Mouse (Mus musculus): ENCODE measurements around the gene Txndc8. TPM values are rescaled to one million over a fixed set of nuclear protein-coding genes. Genes with fewer than 3 reads are reported as not detected.
A peak's percentile ranks its signal among the peaks of the same experiment; 100 is the strongest.

Gene Txndc8
- total and polyA plus RNA-seq, 3 experiments, result not detected

GRCm38 (mm10) chr4:57958098-57958497, 50.8 kb downstream of the Txndc8 start (continued):
- TF ChIP-seq CHD1 (IDR thresholded peaks at IDR 0.05; ENCODE audit: low read depth, low read length) (no peak), HCFC1 (IDR thresholded peaks at IDR 0.05; ENCODE audit: low read depth, low read length) (no peak), RCOR1 (conservative IDR thresholded peaks at IDR 0.05; ENCODE audit: low read depth, low read length) (no peak), SMC3 (IDR thresholded peaks at IDR 0.05; ENCODE audit: low read depth, low read length) (no peak), ETS1 (conservative IDR thresholded peaks at IDR 0.05; ENCODE audit: low read depth, low read length) (no peak), MAX (IDR thresholded peaks at IDR 0.05; ENCODE audit: low read length) (peak; percentile 87), TBP (conservative IDR thresholded peaks at IDR 0.05; ENCODE audit: low read depth, low read length) (0 out of 2 replicates have a peak, but pooled peaks have one; percentile 20), NELFE (IDR thresholded peaks at IDR 0.05; ENCODE audit: low read depth, low read length) (no peak), ZNF384 (IDR thresholded peaks at IDR 0.05; ENCODE audit: low read depth, low read length) (no peak), ZC3H11A (IDR thresholded peaks at IDR 0.05; ENCODE audit: low read depth, low read length) (no peak)

GRCm38 (mm10) chr4:57957200-57958085, 51.5 kb downstream of the Txndc8 start:
- Histone ChIP-seq H3K27me3 (replicated peaks) (no peaks in the 10 kb centered on the region), H3K4me2 (ENCODE audit: insufficient read depth, low read depth, poor library complexity, severe bottlenecking) (peak overlapping the region; percentile 52), H3K36me3 (replicated peaks in 1 of 2; ENCODE audit: control insufficient read depth in 1 of 2, insufficient read depth in 1 of 2, low read length in 1 of 2) (peaks cover 0 to 8% of the 10 kb centered on the region in 2 experiments), H3K79me2 (replicated peaks; ENCODE audit: control insufficient read depth, extremely low read depth, insufficient read depth, poor library complexity, severe bottlenecking) (peaks cover 33% of the 10 kb centered on the region), H3K9ac (ENCODE audit: insufficient read depth, low read depth) (peak overlapping the region; percentile 89), H3K4me3 (replicated peaks in 1 of 3; ENCODE audit: low read depth in 2 of 3, low read length in 2 of 3, poor library complexity in 1 of 3) (peak overlapping the region; percentile 50 to 91 (median 60)), H3K9me3 (replicated peaks; ENCODE audit: low read length) (no peaks in the 10 kb centered on the region), H3K4me1 (ENCODE audit: control insufficient read depth in 1 of 2, insufficient read depth in 2 of 2) (peaks cover 0 to 31% of the 10 kb centered on the region in 2 experiments; a peak in 2 of 4 replicates), H3K27ac (ENCODE audit: insufficient read depth, low read depth) (peak overlapping the region; percentile 99)
- no peak for DNase-seq (ENCODE audit: extremely low read depth)
- TF ChIP-seq HCFC1 (IDR thresholded peaks at IDR 0.05; ENCODE audit: low read depth, low read length), result no peak
- no peak for TF ChIP-seq NRF1 (IDR thresholded peaks at IDR 0.05; ENCODE audit: low read depth, low read length)
- TF ChIP-seq IRF4 (IDR thresholded peaks at IDR 0.05; ENCODE audit: low read depth, low read length), result no peak
- TF ChIP-seq MEF2A (IDR thresholded peaks at IDR 0.05; ENCODE audit: borderline replicate concordance, low read depth, low read length), result no peak
- no peak for TF ChIP-seq USF1 (IDR thresholded peaks at IDR 0.05; ENCODE audit: low read depth, low read length)
- no peak for TF ChIP-seq ZC3H11A (IDR thresholded peaks at IDR 0.05; ENCODE audit: low read depth, low read length)
- TF ChIP-seq ZNF384 (IDR thresholded peaks at IDR 0.05; ENCODE audit: low read depth, low read length), result no peak
- TF ChIP-seq MAFK (IDR thresholded peaks at IDR 0.05; ENCODE audit: insufficient replicate concordance, low read length), result no peak
- no peak for TF ChIP-seq MAX (IDR thresholded peaks at IDR 0.05; ENCODE audit: low read length)
- no peak for TF ChIP-seq MXI1 (IDR thresholded peaks at IDR 0.05; ENCODE audit: low read depth, low read length)
- TF ChIP-seq BHLHE40 (IDR thresholded peaks at IDR 0.05; ENCODE audit: low read depth, low read length), result no peak
- dilution Hi-C loops (cut with MboI; ENCODE audit: extremely low pct_ligation_motif_present, extremely low pct_unique_long_range_greater_than_20kb, low sequenced_read_pairs) (no loop called here), in situ Hi-C loops (cut with MboI; ENCODE audit: low pct_ligation_motif_present, low pct_unique_long_range_greater_than_20kb, low sequenced_read_pairs) (loop anchor here (10.0 kb wide), 1 partner anchor 117 kb away; no protein-coding TSS in a partner anchor)

All from CH12.LX (cell line).